Comparison of ENCODE assay signal across 28 mouse cellular contexts in the genomic region with DNA sequence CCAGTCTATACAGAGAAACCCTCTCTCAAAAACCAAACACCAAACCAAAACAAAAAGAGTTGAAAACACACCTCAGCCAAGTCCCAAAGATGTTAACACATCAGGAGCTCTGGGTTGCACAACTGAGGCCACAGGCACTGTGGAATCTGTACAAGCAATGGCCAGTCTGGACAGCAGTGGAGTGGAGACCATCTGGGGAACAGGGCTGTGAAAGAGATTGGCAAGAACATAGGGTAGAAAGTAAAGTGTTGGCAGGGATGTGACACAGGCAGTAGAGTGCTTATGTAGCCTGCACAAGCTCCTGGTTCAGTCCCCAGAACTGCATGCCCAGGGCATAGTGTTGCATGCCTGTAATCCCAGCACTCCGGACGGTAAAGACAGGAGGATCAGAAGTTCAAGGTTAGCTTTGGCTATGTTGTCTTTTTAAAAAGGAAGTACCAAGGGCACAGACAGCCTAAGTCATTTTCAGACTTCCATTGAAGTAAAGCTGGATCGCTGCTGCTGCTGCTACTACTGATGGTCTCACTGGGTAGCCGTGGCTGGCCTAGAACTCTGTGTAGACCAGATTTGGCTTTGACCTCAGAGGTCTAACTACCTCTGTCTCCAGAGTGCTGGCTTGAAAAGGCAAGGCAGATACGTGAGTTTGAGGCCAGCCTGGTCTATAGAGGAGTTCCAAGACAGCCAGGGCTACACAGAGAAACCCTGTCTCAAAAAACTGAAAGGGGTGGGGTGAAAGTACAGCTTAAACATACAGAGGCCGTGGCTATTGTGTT.
A peak's percentile ranks its signal among the peaks of the same experiment; 100 is the strongest.
DNase-seq lines count a peak whose midpoint lies in the region; ATAC-seq lines count a peak whose summit lies in the region.
"Had no signal": no experiment of that assay in that cellular context is flagged by ENCODE, and none has a peak within 500 bp of the region (broad histone marks: within the 10 kb centered on the region; RNA-seq: fewer than 3 reads in every experiment).

No protein-coding gene starts in this region.

- H3K9ac ChIP-seq in hindbrain, embryonic 11.5 days (ENCODE audit: low read depth, low read length): no peak overlapping the region
- H3K9ac ChIP-seq in hindbrain, embryonic 12.5 days: no peak overlapping the region
- H3K9ac ChIP-seq: forebrain, embryonic 13.5 days; limb, embryonic 13.5 days; liver, embryonic 12.5 days; midbrain, embryonic 15.5 days; neural tube, embryonic 15.5 days; stomach, embryonic 15.5 days had no signal

- WGBS in hindbrain, embryonic 11.5 days: 89% methylated on average over 6 of the region's 6 CpGs
- 92% methylated on average over 6 of the region's 6 CpGs for WGBS in hindbrain, embryonic 12.5 days

- H3K27me3 ChIP-seq in hindbrain, embryonic 11.5 days (ENCODE audit: control insufficient read depth, insufficient read depth, low read length): no peaks in the 10 kb centered on the region
- no peaks in the 10 kb centered on the region for H3K27me3 ChIP-seq in hindbrain, embryonic 12.5 days
- H3K27me3 ChIP-seq: forebrain, embryonic 13.5 days; limb, embryonic 13.5 days; liver, embryonic 12.5 days; midbrain, embryonic 15.5 days; neural tube, embryonic 15.5 days; stomach, embryonic 15.5 days had no signal

- no peaks in the 10 kb centered on the region for H3K4me1 ChIP-seq in hindbrain, embryonic 11.5 days (replicated peaks; ENCODE audit: control insufficient read depth, insufficient read depth, low read length)
- H3K4me1 ChIP-seq in hindbrain, embryonic 12.5 days: peaks cover 7% of the 10 kb centered on the region
- H3K4me1 ChIP-seq: midbrain, embryonic 10.5 days; midbrain, embryonic 15.5 days; stomach, embryonic 15.5 days had no signal

- H3K4me2 ChIP-seq in hindbrain, embryonic 11.5 days (replicated peaks; ENCODE audit: low read depth, low read length): no peak overlapping the region
- H3K4me2 ChIP-seq in hindbrain, embryonic 12.5 days (replicated peaks): no peak overlapping the region
- H3K4me2 ChIP-seq: forebrain, embryonic 13.5 days; heart, embryonic 11.5 days; limb, embryonic 13.5 days; liver, embryonic 12.5 days; midbrain, embryonic 15.5 days; neural tube, embryonic 15.5 days; stomach, embryonic 15.5 days had no signal

- ATAC-seq in hindbrain, embryonic 11.5 days (ENCODE audit: low FRiP score): no peak
- ATAC-seq in hindbrain, embryonic 12.5 days (ENCODE audit: low FRiP score): no peak
- ATAC-seq: forebrain, embryonic 13.5 days; hindbrain, embryonic 16.5 days; liver, embryonic 12.5 days; midbrain, embryonic 15.5 days had no signal

- peak; percentile 33 for DNase-seq in adrenal gland, postnatal 14 days
- DNase-seq in adrenal gland, postnatal 4 days (ENCODE audit: low spot score in 2 of 2): no peak
- DNase-seq in NIH3T3 (ENCODE audit: low read depth): peak; percentile 24
- DNase-seq in gonadal fat pad, adult 2 months (ENCODE audit: low read depth): peak; percentile 57
- peak; percentile 26 for DNase-seq in lung, postnatal 10 days
- DNase-seq in ovary, postnatal 36 days (ENCODE audit: low spot score): no peak
- DNase-seq in hindbrain, embryonic 11.5 days (ENCODE audit: low spot score): no peak
- DNase-seq: cerebellum, adult 18-20 months; cerebellum, postnatal 14 days; gastrocnemius, postnatal 25 days; kidney, adult 18-20 months; kidney, postnatal 36 days; right cerebral cortex, postnatal 25 days; thymus, adult 18-20 months; thymus, postnatal 25 days had no signal

- no peaks in the 10 kb centered on the region for H3K36me3 ChIP-seq in hindbrain, embryonic 11.5 days (ENCODE audit: control insufficient read depth, insufficient read depth, low read length)
- H3K36me3 ChIP-seq in hindbrain, embryonic 12.5 days: peaks cover 15% of the 10 kb centered on the region
- H3K36me3 ChIP-seq: stomach, embryonic 15.5 days had no signal

- H3K4me3 ChIP-seq in hindbrain, embryonic 11.5 days (ENCODE audit: low read depth, low read length): no peak overlapping the region
- no peak overlapping the region for H3K4me3 ChIP-seq in hindbrain, embryonic 12.5 days
- H3K4me3 ChIP-seq: erythroblast, embryonic 14.5 days; forebrain, embryonic 13.5 days; layer of hippocampus, adult 2 months; left cerebral cortex, adult 2 months; limb, embryonic 13.5 days; liver, embryonic 12.5 days; midbrain, embryonic 10.5 days; midbrain, embryonic 15.5 days; neural tube, embryonic 15.5 days; stomach, embryonic 15.5 days had no signal

- H3K27ac ChIP-seq in hindbrain, embryonic 11.5 days (ENCODE audit: low read depth, low read length): no peak overlapping the region
- H3K27ac ChIP-seq in hindbrain, embryonic 12.5 days: no peak overlapping the region
- H3K27ac ChIP-seq: forebrain, embryonic 13.5 days; layer of hippocampus, adult 2 months; left cerebral cortex, adult 2 months; limb, embryonic 13.5 days; liver, embryonic 12.5 days; midbrain, embryonic 10.5 days; midbrain, embryonic 15.5 days; neural tube, embryonic 15.5 days; stomach, embryonic 15.5 days had no signal

- H3K9me3 ChIP-seq in hindbrain, embryonic 11.5 days (ENCODE audit: control insufficient read depth, low read length): no peaks in the 10 kb centered on the region
- no peaks in the 10 kb centered on the region for H3K9me3 ChIP-seq in hindbrain, embryonic 12.5 days (replicated peaks)
- H3K9me3 ChIP-seq: forebrain, embryonic 13.5 days; limb, embryonic 13.5 days; liver, embryonic 12.5 days; midbrain, embryonic 10.5 days; midbrain, embryonic 15.5 days; neural tube, embryonic 15.5 days; stomach, embryonic 15.5 days had no signal

Comparison
In these comparisons a context has a peak if more than half of its experiments do, and no peak if none do; other contexts are left out.
1. DNase-seq: peak in adrenal gland, postnatal 14 days (single experiment), NIH3T3 (single experiment), gonadal fat pad, adult 2 months (single experiment) and lung, postnatal 10 days (single experiment); none in adrenal gland, postnatal 4 days (0 of 2), ovary, postnatal 36 days (single experiment) and hindbrain, embryonic 11.5 days (single experiment).